Mouse (Mus musculus) megakaryocyte, adult 5-6 weeks (primary cell): ENCODE measurements around the gene Cant1. TPM values are rescaled to one million over a fixed set of nuclear protein-coding genes. Genes with fewer than 3 reads are reported as not detected.

Experiments
- ATAC-seq: 2 replicates; pipeline ENCODE4 v1.8.0; 2016; ENCODE audit warnings: mild to moderate bottlenecking, inconsistent platforms; ENCODE audit not compliant: poor library complexity, severe bottlenecking
- total RNA-seq, 2 experiments: library from RNA; stranded (forward) in 1 of 2; stranded (reverse) in 1 of 2; fragments of 153-499, 151-499 nt in 1 of 2; fragments of 221-1000, 200-1000 nt in 1 of 2; gene quantifications; 2 replicates each; pipeline versions ENCODE4 v1.2.3 to v1.2.4; 2015 to 2017

Cant1 gene
- total RNA-seq (2015) (18.9 and 19.2 TPM in 2 replicates), total RNA-seq (2017) (16.9 and 19.0 TPM in 2 replicates)

DNA sequence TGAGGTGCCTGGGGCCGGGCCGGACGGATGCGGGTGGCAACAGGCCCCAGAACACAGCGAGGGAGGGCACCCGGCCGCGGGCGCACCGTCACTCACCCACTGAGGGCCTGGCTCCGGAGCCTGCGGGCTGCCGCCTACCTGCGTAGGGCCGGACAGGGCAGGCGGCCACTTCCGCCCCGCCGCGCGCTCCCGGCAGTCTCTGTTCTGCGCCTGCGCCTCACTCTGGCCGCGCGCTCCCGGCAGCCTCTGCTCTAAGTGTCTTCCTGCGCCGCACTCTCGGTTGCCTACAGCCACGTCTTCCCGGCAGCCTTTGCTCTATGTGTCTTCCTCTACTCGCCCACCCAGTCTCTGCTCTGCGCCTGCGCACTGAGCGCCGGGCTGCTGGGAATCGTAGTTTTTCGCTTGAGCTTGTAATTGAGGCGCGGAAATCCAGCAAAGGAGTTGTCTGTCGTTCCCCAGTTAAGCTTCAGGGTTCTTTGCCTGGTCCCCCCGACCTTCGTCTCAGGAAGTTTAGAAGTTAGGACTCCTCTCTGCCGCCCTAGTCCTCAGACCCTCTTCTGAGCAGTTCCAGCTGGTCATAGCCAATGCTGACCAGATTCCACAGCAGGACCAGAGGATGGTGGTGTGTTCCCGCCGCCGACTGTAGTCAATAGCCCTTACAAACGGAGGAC lies at the start of gene Cant1:
TSS of gene Cant1 (minus strand) at position 253 of the 671 bp plus-strand sequence.
- peak; percentile 91 for ATAC-seq

- no peak for ATAC-seq
These were observed 48.7 kb upstream of the Cant1 start for GRCm38 (mm10) chr11:118467441-118468035.

- ATAC-seq: 0 out of 2 replicates have a peak, but pooled peaks have one; percentile 43
These were observed 41.4 kb upstream of the Cant1 start for GRCm38 (mm10) chr11:118460280-118460679.

DNA sequence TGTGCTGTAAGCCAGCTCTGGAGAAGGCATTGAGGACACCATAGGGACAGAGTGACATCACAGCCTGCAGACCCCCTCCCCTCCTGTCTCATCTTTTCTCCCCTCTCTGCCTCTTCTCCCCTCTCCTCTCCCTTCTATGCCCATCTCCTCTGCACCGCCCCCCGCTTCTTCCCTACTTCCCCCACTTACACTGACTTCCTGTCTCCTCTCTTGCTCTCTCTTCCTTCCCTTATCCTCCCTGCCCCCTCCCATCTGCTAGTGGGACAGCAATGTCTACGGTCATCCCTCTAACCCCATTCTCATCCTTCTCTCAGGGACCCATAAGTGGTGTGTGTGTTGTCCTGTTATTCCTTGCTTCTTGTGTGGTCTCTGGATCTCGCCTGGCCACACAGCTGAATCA lies 40.6 kb upstream of the Cant1 start:
- ATAC-seq: peak; percentile 47

DNA sequence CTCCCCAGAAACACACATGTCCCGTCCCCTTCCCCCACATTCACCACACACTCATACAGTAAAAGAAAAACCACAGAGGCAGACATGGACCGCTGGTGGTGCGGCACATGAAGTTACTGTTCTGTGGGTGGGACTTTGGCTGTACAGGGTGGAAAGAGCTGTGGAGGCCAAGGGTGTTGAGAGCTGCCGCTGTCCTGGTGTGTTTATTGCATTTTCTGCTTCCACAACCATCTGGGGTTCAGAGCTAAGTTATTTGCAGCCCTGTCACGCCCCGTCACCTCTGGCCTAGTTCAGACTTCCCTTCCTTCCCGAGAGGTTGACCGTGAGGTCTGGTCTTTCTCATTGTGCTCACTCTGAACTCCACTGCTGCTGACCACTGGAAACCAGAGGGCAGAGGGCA lies 40.2 kb upstream of the Cant1 start:
- peak; percentile 62 for ATAC-seq

- no peak for ATAC-seq
These were observed 38.1 kb upstream of the Cant1 start for GRCm38 (mm10) chr11:118456937-118457336.

GRCm38 (mm10) chr11:118455788-118456187 lies 36.9 kb upstream of the Cant1 start:
- no peak for ATAC-seq

DNA sequence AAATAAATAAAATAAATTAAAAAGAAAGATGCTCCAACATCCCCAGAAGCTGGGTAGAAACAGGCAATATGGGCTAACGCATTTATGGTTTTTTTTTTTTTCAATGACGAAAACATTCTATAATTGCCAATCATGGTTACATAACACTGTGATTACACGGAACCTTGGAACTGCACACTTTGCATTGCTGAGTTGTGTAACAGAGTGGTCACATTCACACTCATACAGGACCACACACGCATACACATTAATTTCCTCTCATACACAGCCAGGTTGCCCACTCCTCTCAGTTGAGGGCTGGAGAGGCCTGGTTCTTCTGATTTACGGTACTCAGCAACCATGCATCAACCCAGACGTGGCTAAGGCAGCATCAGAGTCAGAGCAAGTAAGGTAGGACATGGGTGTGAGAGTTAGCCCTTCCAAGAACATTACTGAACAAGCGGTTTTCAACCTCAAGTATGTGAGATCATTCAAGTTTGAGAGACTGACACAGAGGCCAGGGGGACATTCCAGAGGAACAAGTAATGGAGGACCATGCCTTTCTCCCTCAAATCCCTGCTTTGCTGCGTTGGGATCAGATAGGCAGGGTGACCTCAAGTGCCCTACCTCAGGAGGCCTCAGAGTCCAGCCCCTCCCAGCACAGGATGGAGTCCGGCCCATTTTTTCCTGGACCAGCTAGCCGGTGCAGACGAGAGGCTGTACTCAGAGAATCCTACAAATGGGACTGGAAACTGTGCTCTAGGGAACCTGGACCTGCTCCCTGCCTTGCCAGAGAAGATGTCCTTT lies 35.2 kb upstream of the Cant1 start:
- ATAC-seq: 0 out of 2 replicates have a peak, but pooled peaks have one; percentile 21

GRCm38 (mm10) chr11:118452955-118453354 lies 34.1 kb upstream of the Cant1 start:
- ATAC-seq: no peak

GRCm38 (mm10) chr11:118451211-118451610 lies 32.3 kb upstream of the Cant1 start:
- ATAC-seq: no peak

DNA sequence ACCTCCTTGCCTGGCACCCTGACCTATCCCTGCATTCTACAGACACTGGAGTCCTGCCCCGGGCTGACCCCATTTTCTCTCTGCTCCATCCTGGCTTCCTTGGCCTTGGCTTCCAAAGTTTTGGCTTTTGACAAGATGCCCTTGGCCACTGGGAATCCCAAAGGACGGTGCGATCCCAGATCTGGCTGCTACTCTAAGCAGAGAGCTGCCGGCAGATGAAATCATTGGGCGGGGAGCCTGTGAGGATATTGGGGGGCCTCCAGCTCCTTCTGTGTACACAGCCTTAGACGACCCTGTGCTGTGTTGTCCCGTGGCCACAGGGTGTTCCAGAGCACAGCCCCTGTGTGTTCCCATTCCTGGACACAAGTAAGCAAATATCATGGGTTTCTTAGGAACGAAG lies 29.5 kb upstream of the Cant1 start:
- ATAC-seq: no peak

- ATAC-seq: no peak
These were observed 28.5 kb upstream of the Cant1 start for GRCm38 (mm10) chr11:118447346-118447745.

GRCm38 (mm10) chr11:118445843-118446242 lies 27.0 kb upstream of the Cant1 start:
- peak; percentile 91 for ATAC-seq

GRCm38 (mm10) chr11:118443201-118443970 lies 24.5 kb upstream of the Cant1 start:
- peak; percentile 62 for ATAC-seq

- no peak for ATAC-seq
These were observed 23.8 kb upstream of the Cant1 start for GRCm38 (mm10) chr11:118442691-118443090.

GRCm38 (mm10) chr11:118438665-118439414 lies 20.0 kb upstream of the Cant1 start:
- ATAC-seq: no peak

DNA sequence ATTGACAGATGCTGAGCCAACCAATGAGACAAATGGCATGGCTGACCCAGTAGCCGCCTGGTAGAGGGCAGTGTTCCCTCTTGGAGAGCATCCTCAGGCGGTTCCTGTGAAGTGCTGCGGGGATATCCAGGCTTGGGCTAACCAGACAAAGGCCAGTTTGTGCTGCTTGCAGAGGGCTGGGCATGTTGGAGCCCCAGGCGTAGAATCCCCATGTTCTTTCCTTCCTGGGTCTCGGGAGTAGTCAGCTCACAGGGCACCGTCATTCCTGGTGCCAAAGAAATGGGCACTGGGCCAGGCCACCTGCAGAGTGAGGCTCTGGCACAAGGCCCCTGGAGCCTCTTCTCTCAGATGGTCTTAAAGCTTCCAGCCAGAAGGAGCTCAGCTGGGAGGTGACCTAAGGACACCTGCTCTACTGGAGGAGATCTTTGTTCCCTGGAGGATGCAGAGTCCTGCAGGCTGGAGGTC lies 17.6 kb upstream of the Cant1 start:
- no peak for ATAC-seq

DNA sequence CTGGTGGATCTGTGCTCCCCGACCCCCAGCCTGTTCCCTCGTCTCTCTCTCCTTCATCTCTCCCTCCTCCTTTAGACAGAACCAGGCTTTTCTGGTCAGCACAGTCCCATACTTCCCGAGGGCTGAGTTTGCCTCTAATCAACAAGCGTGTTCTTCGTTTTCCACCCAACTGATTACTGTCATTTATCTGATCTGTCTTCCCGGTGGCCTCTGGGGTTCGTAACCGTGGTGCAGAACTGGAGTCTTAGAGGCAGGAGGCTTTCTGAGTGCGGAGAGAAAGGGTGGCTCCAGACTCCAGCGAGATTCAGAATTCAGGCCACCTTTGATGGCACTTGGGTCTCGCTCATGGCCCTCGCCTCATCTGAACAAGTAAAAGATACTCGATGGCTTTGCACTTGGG lies 15.2 kb upstream of the Cant1 start:
- no peak for ATAC-seq

DNA sequence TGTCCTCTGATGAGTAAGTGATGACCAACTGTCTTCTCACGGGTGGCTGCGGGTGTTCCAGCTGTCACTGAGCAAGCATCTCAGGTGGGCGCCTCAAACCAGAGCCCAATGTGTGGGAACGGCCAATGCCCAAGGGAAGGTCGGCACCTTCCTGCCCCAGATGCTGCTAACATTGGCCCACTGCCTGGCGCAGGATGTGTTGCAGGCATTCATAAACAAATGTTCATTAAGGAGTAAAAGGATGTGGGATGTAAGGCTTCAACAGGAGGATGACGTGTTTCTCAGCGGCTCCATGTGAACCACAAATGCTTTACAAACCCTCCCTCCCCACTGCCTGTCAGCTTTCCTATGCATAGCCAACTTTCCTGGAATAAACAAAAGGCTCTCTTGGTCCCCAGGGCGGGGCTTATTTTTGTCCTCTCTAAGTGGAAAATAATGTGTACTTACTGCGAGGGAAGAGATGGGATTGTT lies 14.5 kb upstream of the Cant1 start:
- no peak for ATAC-seq
